Comparison of ENCODE assay signal across 8 mouse cellular contexts in the genomic region with DNA sequence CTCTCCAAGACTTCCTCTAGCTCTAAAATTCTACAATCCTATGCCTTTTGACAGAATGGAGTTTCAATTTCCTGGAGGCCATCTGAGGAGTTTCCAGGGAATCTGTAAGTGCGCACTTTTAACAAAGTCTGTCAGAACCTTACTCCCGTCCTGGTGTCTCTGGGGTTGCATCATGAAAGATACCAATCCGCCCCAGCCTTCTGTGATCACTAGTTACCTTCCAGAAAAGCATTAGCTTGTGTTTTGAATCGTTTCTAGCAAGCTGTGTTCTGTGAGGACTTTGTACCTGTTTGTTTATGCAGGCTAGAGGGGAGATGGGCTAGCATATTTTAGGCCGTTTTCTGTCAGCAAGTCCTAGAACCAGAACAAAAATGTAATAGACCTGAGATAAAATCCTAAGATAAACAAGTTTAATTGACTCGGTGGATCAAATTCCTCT. TPM values are rescaled to one million over a fixed set of nuclear protein-coding genes. Genes with fewer than 3 reads are reported as not detected.
DNase-seq lines count a peak whose midpoint lies in the region; ATAC-seq lines count a peak whose summit lies in the region.

No protein-coding gene starts in this region.

- no peak overlapping the region for H3K9ac ChIP-seq in hindbrain, embryonic 15.5 days
- 0 out of 2 replicates have a peak overlapping the region, but pooled peaks have one; percentile 10 for H3K9ac ChIP-seq in midbrain, embryonic 16.5 days (ENCODE audit: low read depth, low read length)

- DNase-seq in kidney, adult 9 months, result peak; percentile 55
- DNase-seq in kidney, postnatal 14 days, result no peak
- DNase-seq in c-Kit-positive CD71-positive TER-119-positive erythroid progenitor cells, embryonic 14.5 days (ENCODE audit: low spot score), result peak; percentile 9
- DNase-seq in cerebellum, postnatal 14 days, result no peak
- no peak for DNase-seq in Muller cell, postnatal 12 days (ENCODE audit: inconsistent ontology term)

- peak overlapping the region; percentile 54; the same call in 1 of the 2 replicates for H3K4me3 ChIP-seq in hindbrain, embryonic 15.5 days
- peak overlapping the region; percentile 57 for H3K4me3 ChIP-seq in midbrain, embryonic 16.5 days (ENCODE audit: low read depth, low read length)

- 63% methylated on average over 6 of the region's 6 CpGs for WGBS in hindbrain, embryonic 15.5 days
- WGBS in midbrain, embryonic 16.5 days, result 61% methylated on average over 6 of the region's 6 CpGs

- H3K4me2 ChIP-seq in hindbrain, embryonic 15.5 days, result peak overlapping the region; percentile 82
- H3K4me2 ChIP-seq in midbrain, embryonic 16.5 days (ENCODE audit: low read length), result peak overlapping the region; percentile 86

- peaks cover 27% of the 10 kb centered on the region for H3K4me1 ChIP-seq in hindbrain, embryonic 15.5 days (replicated peaks)
- H3K4me1 ChIP-seq in midbrain, embryonic 16.5 days (ENCODE audit: control insufficient read depth, insufficient read depth, low read length), result peaks cover 13% of the 10 kb centered on the region

- H3K27ac ChIP-seq in hindbrain, embryonic 15.5 days (replicated peaks), result no peak overlapping the region
- H3K27ac ChIP-seq in midbrain, embryonic 16.5 days (ENCODE audit: low read length), result no peak overlapping the region

- H3K9me3 ChIP-seq in hindbrain, embryonic 15.5 days, result no peaks in the 10 kb centered on the region
- no peaks in the 10 kb centered on the region for H3K9me3 ChIP-seq in midbrain, embryonic 16.5 days (replicated peaks; ENCODE audit: control insufficient read depth, low read length, poor library complexity, severe bottlenecking)

- ATAC-seq in hindbrain, embryonic 15.5 days (ENCODE audit: low FRiP score, low read depth), result no peak
- no peak for ATAC-seq in midbrain, embryonic 16.5 days
- no peak for ATAC-seq in CD4-positive, CD25-positive, alpha-beta regulatory T cell, adult 4 months

- H3K36me3 ChIP-seq in hindbrain, embryonic 15.5 days, result no peaks in the 10 kb centered on the region
- no peaks in the 10 kb centered on the region for H3K36me3 ChIP-seq in midbrain, embryonic 16.5 days (ENCODE audit: control insufficient read depth, insufficient read depth, low read length)

- H3K27me3 ChIP-seq in hindbrain, embryonic 15.5 days, result no peaks in the 10 kb centered on the region
- no peaks in the 10 kb centered on the region for H3K27me3 ChIP-seq in midbrain, embryonic 16.5 days (ENCODE audit: control insufficient read depth, insufficient read depth, low read depth, low read length)

RNA-seq across cellular contexts. Expression of a gene that starts 0.9 kb away (rescaled TPM):
- 6.7 TPM in 2 replicates for polyA plus RNA-seq in hindbrain, embryonic 15.5 days (2015; fragmentation: Nextera tagmentation; extraction: Ambion mirVana)
- polyA plus RNA-seq in midbrain, embryonic 16.5 days (2015; fragmentation: Nextera tagmentation; extraction: Ambion mirVana), result 6.0 and 6.5 TPM in 2 replicates
- 10 to 100 TPM; 49.3 to 54.4 TPM for polyA plus RNA-seq in CD4-positive, CD25-positive, alpha-beta regulatory T cell, adult 4 months (2017; shearing (Covaris generic))

RNA-seq across cellular contexts. Expression of a gene that starts 48.0 kb away (rescaled TPM):
- polyA plus RNA-seq in hindbrain, embryonic 15.5 days (2015; fragmentation: Nextera tagmentation; extraction: Ambion mirVana), result 0.30 and 0.31 TPM in 2 replicates
- polyA plus RNA-seq in midbrain, embryonic 16.5 days (2015; fragmentation: Nextera tagmentation; extraction: Ambion mirVana), result 0.16 and 0.40 TPM in 2 replicates
- polyA plus RNA-seq in CD4-positive, CD25-positive, alpha-beta regulatory T cell, adult 4 months (2017; shearing (Covaris generic)), result under 1 TPM; 0.79 to 1.00 TPM

Comparison
In these comparisons a context has a peak if more than half of its experiments do, and no peak if none do; other contexts are left out.
1. DNase-seq: peak in kidney, adult 9 months (single experiment) and c-Kit-positive CD71-positive TER-119-positive erythroid progenitor cells, embryonic 14.5 days (single experiment); none in kidney, postnatal 14 days (single experiment), cerebellum, postnatal 14 days (0 of 2) and Muller cell, postnatal 12 days (single experiment).